36 mouse cellular contexts compared by ENCODE assay signal in genomic region chr1:92448293-92448692, GRCm38 (mm10). TPM values are rescaled to one million over a fixed set of nuclear protein-coding genes. Genes with fewer than 3 reads are reported as not detected.
DNase-seq lines count a peak whose midpoint lies in the region; ATAC-seq and TF ChIP-seq lines count a peak whose summit lies in the region.
"Had no signal": no experiment of that assay in that cellular context is flagged by ENCODE, and none has a peak within 500 bp of the region (broad histone marks: within the 10 kb centered on the region; RNA-seq: fewer than 3 reads in every experiment).

No protein-coding gene starts in this region.

- WGBS in heart, embryonic 11.5 days (ENCODE audit: insufficient replicate concordance): 52% methylated on average over 3 of the region's 3 CpGs
- 30% methylated on average over 3 of the region's 3 CpGs for WGBS in heart, embryonic 14.5 days
- 79% methylated on average over 3 of the region's 3 CpGs for WGBS in midbrain, embryonic 11.5 days

- peaks cover 33% of the 10 kb centered on the region for H3K36me3 ChIP-seq in heart, embryonic 11.5 days (ENCODE audit: control insufficient read depth, insufficient read depth, low read length)
- peaks cover 99% of the 10 kb centered on the region for H3K36me3 ChIP-seq in heart, embryonic 14.5 days (ENCODE audit: control insufficient read depth, insufficient read depth, low read length)
- H3K36me3 ChIP-seq in midbrain, embryonic 11.5 days (ENCODE audit: control insufficient read depth, insufficient read depth, low read length): peaks cover 26% of the 10 kb centered on the region

- peak; percentile 36 for DNase-seq in gastrocnemius, adult 2 months
- DNase-seq in gastrocnemius, adult 8-10 months (ENCODE audit: low spot score in 2 of 2): no peak
- DNase-seq in heart, postnatal 36 days: no peak
- DNase-seq in 3T3-L1 (ENCODE audit: low read depth, low spot score): peak; percentile 55
- DNase-seq in midbrain, embryonic 11.5 days (ENCODE audit: low spot score, missing footprints): no peak
- no peak for DNase-seq in urinary bladder, postnatal 36 days (ENCODE audit: low spot score in 2 of 2)
- DNase-seq: adrenal gland, postnatal 25 days; cerebellum, adult 11-12 months; cerebellum, postnatal 10 days; kidney, adult 2 months; kidney, postnatal 36 days; right cerebral cortex, postnatal 25 days; thymus, postnatal 14 days had no signal

- H3K9ac ChIP-seq in heart, embryonic 11.5 days (ENCODE audit: low read depth, low read length): no peak overlapping the region
- H3K9ac ChIP-seq in heart, embryonic 14.5 days (ENCODE audit: low read length): no peak overlapping the region
- H3K9ac ChIP-seq in midbrain, embryonic 11.5 days (ENCODE audit: low read length): no peak overlapping the region
- H3K9ac ChIP-seq: embryonic facial prominence, embryonic 13.5 days; forebrain, embryonic 12.5 days; hindbrain, embryonic 12.5 days; intestine, embryonic 15.5 days; limb, embryonic 13.5 days; lung, embryonic 15.5 days had no signal

- ATAC-seq in heart, embryonic 11.5 days (replicated peaks; ENCODE audit: insufficient number of reproducible peaks, low FRiP score, low TSS enrichment): no peak
- ATAC-seq in heart, embryonic 14.5 days (ENCODE audit: insufficient number of reproducible peaks, insufficient read depth, low FRiP score, low read depth): 0 out of 2 replicates have a peak, but pooled peaks have one; percentile 56
- no peak for ATAC-seq in midbrain, embryonic 11.5 days (ENCODE audit: low FRiP score)
- ATAC-seq: hindbrain, postnatal 0 days; intestine, embryonic 15.5 days; midbrain, embryonic 16.5 days had no signal

- no peaks in the 10 kb centered on the region for H3K27me3 ChIP-seq in heart, embryonic 11.5 days (ENCODE audit: control insufficient read depth, insufficient read depth, low read length)
- no peaks in the 10 kb centered on the region for H3K27me3 ChIP-seq in heart, embryonic 14.5 days (ENCODE audit: control insufficient read depth, insufficient read depth, low read length)
- no peaks in the 10 kb centered on the region for H3K27me3 ChIP-seq in midbrain, embryonic 11.5 days (ENCODE audit: control insufficient read depth, insufficient read depth, low read length)
- H3K27me3 ChIP-seq: embryonic facial prominence, embryonic 13.5 days; forebrain, embryonic 12.5 days; hindbrain, embryonic 12.5 days; intestine, embryonic 15.5 days; limb, embryonic 13.5 days; lung, embryonic 15.5 days had no signal

- no peak overlapping the region for H3K4me3 ChIP-seq in gastrocnemius, adult 2 months
- H3K4me3 ChIP-seq in heart, embryonic 11.5 days (ENCODE audit: low read depth, low read length): no peak overlapping the region
- H3K4me3 ChIP-seq in heart, embryonic 14.5 days (ENCODE audit: control insufficient read depth in 1 of 2, insufficient read depth in 1 of 2, low read depth in 1 of 2, low read length in 2 of 2): no peak overlapping the region
- no peak overlapping the region for H3K4me3 ChIP-seq in midbrain, embryonic 11.5 days (ENCODE audit: low read depth, low read length)
- H3K4me3 ChIP-seq: embryonic facial prominence, embryonic 13.5 days; forebrain, embryonic 12.5 days; hindbrain, embryonic 12.5 days; intestine, embryonic 15.5 days; layer of hippocampus, adult 2 months; left cerebral cortex, adult 2 months; limb, embryonic 13.5 days; lung, embryonic 15.5 days had no signal

- no peak overlapping the region for H3K4me2 ChIP-seq in heart, embryonic 11.5 days
- H3K4me2 ChIP-seq in heart, embryonic 14.5 days (ENCODE audit: low read length): no peak overlapping the region
- H3K4me2 ChIP-seq in midbrain, embryonic 11.5 days: no peak overlapping the region
- H3K4me2 ChIP-seq: embryonic facial prominence, embryonic 13.5 days; forebrain, embryonic 12.5 days; hindbrain, embryonic 12.5 days; intestine, embryonic 15.5 days; limb, embryonic 13.5 days; liver, embryonic 11.5 days; lung, embryonic 15.5 days had no signal

- no peak overlapping the region for H3K27ac ChIP-seq in gastrocnemius, adult 2 months
- peak overlapping the region; percentile 22; the same call in 1 of the 2 replicates for H3K27ac ChIP-seq in heart, embryonic 11.5 days (ENCODE audit: low read depth, low read length)
- H3K27ac ChIP-seq in heart, embryonic 14.5 days (replicated peaks in 1 of 2; ENCODE audit: control insufficient read depth in 1 of 2, insufficient read depth in 1 of 2, low read depth in 2 of 2, low read length in 2 of 2): peak overlapping the region; percentile 15 to 36; a peak in 2 of 4 replicates
- H3K27ac ChIP-seq in midbrain, embryonic 11.5 days (ENCODE audit: low read depth, low read length): no peak overlapping the region
- H3K27ac ChIP-seq: embryonic facial prominence, embryonic 13.5 days; forebrain, embryonic 12.5 days; hindbrain, embryonic 12.5 days; hindbrain, postnatal 0 days; intestine, embryonic 15.5 days; layer of hippocampus, adult 2 months; left cerebral cortex, adult 2 months; limb, embryonic 13.5 days; lung, embryonic 15.5 days had no signal

- intact Hi-C loops in gastrocnemius, adult 2 months (cut with DNase I): no loop called here
- intact Hi-C loops in heart, postnatal 36 days (cut with DNase I): no loop called here

- H3K4me1 ChIP-seq in heart, embryonic 11.5 days (ENCODE audit: control insufficient read depth, insufficient read depth, low read length): 0 out of 2 replicates have a peak, but pooled peaks cover 3% of the 10 kb centered on the region
- peaks cover 3 to 10% of the 10 kb centered on the region in 2 experiments; a peak in 3 of 4 replicates for H3K4me1 ChIP-seq in heart, embryonic 14.5 days (ENCODE audit: control insufficient read depth in 2 of 2, insufficient read depth in 2 of 2, low read length in 2 of 2)
- H3K4me1 ChIP-seq in midbrain, embryonic 11.5 days (ENCODE audit: control insufficient read depth, insufficient read depth, low read length): no peaks in the 10 kb centered on the region
- H3K4me1 ChIP-seq: embryonic facial prominence, embryonic 13.5 days; forebrain, embryonic 12.5 days; hindbrain, embryonic 12.5 days; intestine, embryonic 15.5 days; limb, embryonic 13.5 days; lung, embryonic 15.5 days had no signal

- H3K9me3 ChIP-seq in heart, embryonic 11.5 days (replicated peaks; ENCODE audit: control insufficient read depth, low read length): no peaks in the 10 kb centered on the region
- no peaks in the 10 kb centered on the region for H3K9me3 ChIP-seq in heart, embryonic 14.5 days (ENCODE audit: control insufficient read depth, low read length)
- no peaks in the 10 kb centered on the region for H3K9me3 ChIP-seq in midbrain, embryonic 11.5 days (ENCODE audit: control insufficient read depth, low read length)
- H3K9me3 ChIP-seq: embryonic facial prominence, embryonic 13.5 days; forebrain, embryonic 12.5 days; hindbrain, embryonic 12.5 days; intestine, embryonic 15.5 days; limb, embryonic 13.5 days; lung, embryonic 15.5 days had no signal

- TF ChIP-seq CTCF in gastrocnemius, adult 2 months (IDR thresholded peaks at IDR 0.05): no peak

RNA-seq across cellular contexts. Expression of gene Ndufa10, which starts 25.4 kb away (rescaled TPM):
- total RNA-seq in gastrocnemius, adult 2 months (2021): 100 to 1,000 TPM; 416 to 545 TPM
- total RNA-seq in gastrocnemius, adult 8-10 months (2022): 100 to 1,000 TPM; 379 to 417 (median 390) TPM
- 462 and 465 TPM in 2 replicates for polyA plus RNA-seq in heart, embryonic 11.5 days (2014; fragmentation: Nextera tagmentation; extraction: Ambion mirVana)
- total RNA-seq in heart, postnatal 36 days (2021): 1,000 to 10,000 TPM in 1 of 2 experiments, 100 to 1,000 TPM in 1; 980 to 1,105 TPM
- polyA plus RNA-seq in heart, embryonic 14.5 days (2014; fragmentation: Nextera tagmentation; extraction: Ambion mirVana): 564 and 575 TPM in 2 replicates
- 274 and 289 TPM in 2 replicates for polyA plus RNA-seq in midbrain, embryonic 11.5 days (2014; fragmentation: Nextera tagmentation; extraction: Ambion mirVana)

RNA-seq across cellular contexts. Expression of gene Olfr1416, which starts 36.6 kb away (rescaled TPM):
- total RNA-seq in gastrocnemius, adult 2 months (2021): not detected
- total RNA-seq in gastrocnemius, adult 8-10 months (2022): not detected
- not detected in 2 replicates for polyA plus RNA-seq in heart, embryonic 11.5 days (2014; fragmentation: Nextera tagmentation; extraction: Ambion mirVana)
- not detected for total RNA-seq in heart, postnatal 36 days (2021)
- not detected in 2 replicates for polyA plus RNA-seq in heart, embryonic 14.5 days (2014; fragmentation: Nextera tagmentation; extraction: Ambion mirVana)
- polyA plus RNA-seq in midbrain, embryonic 11.5 days (2014; fragmentation: Nextera tagmentation; extraction: Ambion mirVana): not detected in 2 replicates
- total RNA-seq: adrenal gland, adult 18-20 months; adrenal gland, postnatal 25 days; common myeloid progenitor, adult 5-6 weeks; hindbrain, postnatal 0 days; layer of hippocampus, adult 2 months; layer of hippocampus, postnatal 14 days; left cerebral cortex, adult 2 months; left cerebral cortex, postnatal 36 days; MEL had no signal
- polyA plus RNA-seq: embryonic facial prominence, embryonic 13.5 days; forebrain, embryonic 12.5 days; hindbrain, embryonic 12.5 days; hindbrain, postnatal 0 days; intestine, embryonic 15.5 days; kidney, adult 2 months; kidney, embryonic 16.5 days; limb, embryonic 13.5 days; liver, embryonic 11.5 days; liver, embryonic 16.5 days; lung, embryonic 15.5 days; midbrain, embryonic 16.5 days; neural tube, embryonic 11.5 days; stomach, embryonic 16.5 days had no signal

RNA-seq across cellular contexts. Expression of gene Olfr1415, which starts 47.6 kb away (rescaled TPM):
- not detected for total RNA-seq in gastrocnemius, adult 2 months (2021)
- total RNA-seq in gastrocnemius, adult 8-10 months (2022): not detected
- polyA plus RNA-seq in heart, embryonic 11.5 days (2014; fragmentation: Nextera tagmentation; extraction: Ambion mirVana): not detected in 2 replicates
- total RNA-seq in heart, postnatal 36 days (2021): not detected
- not detected in 2 replicates for polyA plus RNA-seq in heart, embryonic 14.5 days (2014; fragmentation: Nextera tagmentation; extraction: Ambion mirVana)
- not detected in 2 replicates for polyA plus RNA-seq in midbrain, embryonic 11.5 days (2014; fragmentation: Nextera tagmentation; extraction: Ambion mirVana)
- total RNA-seq: adrenal gland, adult 18-20 months; adrenal gland, postnatal 25 days; common myeloid progenitor, adult 5-6 weeks; hindbrain, postnatal 0 days; layer of hippocampus, adult 2 months; layer of hippocampus, postnatal 14 days; left cerebral cortex, adult 2 months; left cerebral cortex, postnatal 36 days; MEL; neutrophil, adult 5-6 weeks had no signal
- polyA plus RNA-seq: embryonic facial prominence, embryonic 13.5 days; forebrain, embryonic 12.5 days; hindbrain, embryonic 12.5 days; hindbrain, postnatal 0 days; intestine, embryonic 15.5 days; kidney, adult 2 months; kidney, embryonic 16.5 days; limb, embryonic 13.5 days; liver, embryonic 11.5 days; liver, embryonic 16.5 days; lung, embryonic 15.5 days; midbrain, embryonic 16.5 days; neural tube, embryonic 11.5 days; stomach, embryonic 16.5 days had no signal

Comparison
In these comparisons a context has a peak if more than half of its experiments do, and no peak if none do; other contexts are left out.
1. DNase-seq: peak in gastrocnemius, adult 2 months (single experiment) and 3T3-L1 (single experiment); none in gastrocnemius, adult 8-10 months (0 of 2), heart, postnatal 36 days (0 of 2), midbrain, embryonic 11.5 days (single experiment) and urinary bladder, postnatal 36 days (0 of 2).
2. H3K27ac ChIP-seq: peak in heart, embryonic 11.5 days (single experiment) and heart, embryonic 14.5 days (2 of 2); none in gastrocnemius, adult 2 months (single experiment) and midbrain, embryonic 11.5 days (single experiment).